Mouse (Mus musculus): ENCODE measurements around the gene Cpne7. TPM values are rescaled to one million over a fixed set of nuclear protein-coding genes. Genes with fewer than 3 reads are reported as not detected.
A peak's percentile ranks its signal among the peaks of the same experiment; 100 is the strongest.

Cpne7 gene
- polyA plus RNA-seq, 1 experiment from 2014 or later = 0.19 TPM

GRCm38 (mm10) chr8:123113908-123114469, 3.2 kb upstream of the Cpne7 start:
- H3K4me2 ChIP-seq = no peak overlapping the region
- peak overlapping the region; percentile 33; the same call in 1 of the 2 replicates for H3K9ac ChIP-seq
- H3K27ac ChIP-seq (replicated peaks) = no peak overlapping the region
- peaks cover 28% of the 10 kb centered on the region for H3K4me1 ChIP-seq
- peaks cover 51% of the 10 kb centered on the region for H3K27me3 ChIP-seq (replicated peaks)
- H3K4me3 ChIP-seq = no peak overlapping the region
- no peaks in the 10 kb centered on the region for H3K9me3 ChIP-seq
- no peak for ATAC-seq (ENCODE audit: extremely low read depth, insufficient number of reproducible peaks, low FRiP score, low TSS enrichment)
- no peaks in the 10 kb centered on the region for H3K36me3 ChIP-seq
- WGBS = 30% methylated on average over 2 of the region's 2 CpGs

GRCm38 (mm10) chr8:123114644-123115043, 2.5 kb upstream of the Cpne7 start:
- Histone ChIP-seq H3K4me1 (peaks cover 28% of the 10 kb centered on the region), H3K4me2 (no peak overlapping the region), H3K9me3 (no peaks in the 10 kb centered on the region), H3K9ac (peak overlapping the region; percentile 33; the same call in 1 of the 2 replicates), H3K27me3 (replicated peaks) (peaks cover 57% of the 10 kb centered on the region), H3K27ac (replicated peaks) (no peak overlapping the region), H3K36me3 (no peaks in the 10 kb centered on the region), H3K4me3 (no peak overlapping the region)
- 39% methylated on average over 3 of the region's 3 CpGs for WGBS
- no peak for ATAC-seq (ENCODE audit: extremely low read depth, insufficient number of reproducible peaks, low FRiP score, low TSS enrichment)

- H3K27ac ChIP-seq (replicated peaks) = no peak overlapping the region
- peaks cover 64% of the 10 kb centered on the region for H3K27me3 ChIP-seq (replicated peaks)
- 6% methylated on average over 17 of the region's 17 CpGs for WGBS
- H3K9ac ChIP-seq = peak overlapping the region; percentile 73
- H3K36me3 ChIP-seq = no peaks in the 10 kb centered on the region
- H3K9me3 ChIP-seq = no peaks in the 10 kb centered on the region
- peak overlapping the region; percentile 57 for H3K4me3 ChIP-seq
- no peak for ATAC-seq (ENCODE audit: extremely low read depth, insufficient number of reproducible peaks, low FRiP score, low TSS enrichment)
- H3K4me2 ChIP-seq = peak overlapping the region; percentile 91
- H3K4me1 ChIP-seq = peaks cover 28% of the 10 kb centered on the region
Observed at GRCm38 (mm10) chr8:123117744-123118143, 570 bp downstream of the Cpne7 start.

GRCm38 (mm10) chr8:123122059-123122458, 4.9 kb downstream of the Cpne7 start:
- WGBS = 50% methylated on average over 9 of the region's 9 CpGs
- ATAC-seq (ENCODE audit: extremely low read depth, insufficient number of reproducible peaks, low FRiP score, low TSS enrichment) = no peak
- H3K9me3 ChIP-seq = no peaks in the 10 kb centered on the region
- no peak overlapping the region for H3K4me3 ChIP-seq
- no peak overlapping the region for H3K9ac ChIP-seq
- no peaks in the 10 kb centered on the region for H3K36me3 ChIP-seq
- H3K27ac ChIP-seq (replicated peaks) = no peak overlapping the region
- no peak overlapping the region for H3K4me2 ChIP-seq
- peaks cover 30% of the 10 kb centered on the region for H3K4me1 ChIP-seq
- H3K27me3 ChIP-seq (replicated peaks) = peaks cover 70% of the 10 kb centered on the region

- H3K36me3 ChIP-seq = no peaks in the 10 kb centered on the region
- WGBS = 66% methylated on average over 5 of the region's 5 CpGs
- no peak overlapping the region for H3K4me2 ChIP-seq
- ATAC-seq (ENCODE audit: extremely low read depth, insufficient number of reproducible peaks, low FRiP score, low TSS enrichment) = no peak
- no peak overlapping the region for H3K4me3 ChIP-seq
- H3K27me3 ChIP-seq (replicated peaks) = peaks cover 70% of the 10 kb centered on the region
- no peak overlapping the region for H3K27ac ChIP-seq (replicated peaks)
- no peak overlapping the region for H3K9ac ChIP-seq
- no peaks in the 10 kb centered on the region for H3K9me3 ChIP-seq
- peaks cover 24% of the 10 kb centered on the region for H3K4me1 ChIP-seq
Observed at GRCm38 (mm10) chr8:123122670-123123069, 5.5 kb downstream of the Cpne7 start.

GRCm38 (mm10) chr8:123126193-123126816, 9.1 kb downstream of the Cpne7 start:
- H3K4me3 ChIP-seq = no peak overlapping the region

GRCm38 (mm10) chr8:123131041-123131440, 13.9 kb downstream of the Cpne7 start:
- WGBS = 43% methylated on average over 9 of the region's 9 CpGs
- ATAC-seq (ENCODE audit: extremely low read depth, insufficient number of reproducible peaks, low FRiP score, low TSS enrichment) = no peak
- no peak overlapping the region for H3K9ac ChIP-seq
- H3K4me1 ChIP-seq = peaks cover 17% of the 10 kb centered on the region
- no peak overlapping the region for H3K4me3 ChIP-seq
- no peaks in the 10 kb centered on the region for H3K36me3 ChIP-seq
- H3K27ac ChIP-seq (replicated peaks) = no peak overlapping the region
- H3K27me3 ChIP-seq (replicated peaks) = peaks cover 35% of the 10 kb centered on the region
- H3K4me2 ChIP-seq = peak overlapping the region; percentile 21; the same call in 1 of the 2 replicates
- peaks cover 3% of the 10 kb centered on the region; the same call in 1 of the 2 replicates for H3K9me3 ChIP-seq

More at GRCm38 (mm10) chr8:123126193-123126816, 9.1 kb downstream of the Cpne7 start:
- H3K27ac ChIP-seq (replicated peaks) = no peak overlapping the region
- H3K36me3 ChIP-seq = no peaks in the 10 kb centered on the region
- no peak for ATAC-seq (ENCODE audit: extremely low read depth, insufficient number of reproducible peaks, low FRiP score, low TSS enrichment)
- H3K9me3 ChIP-seq = no peaks in the 10 kb centered on the region
- 8% methylated on average over 19 of the region's 19 CpGs for WGBS
- no peak overlapping the region for H3K9ac ChIP-seq
- H3K27me3 ChIP-seq (replicated peaks) = peaks cover 62% of the 10 kb centered on the region
- peak overlapping the region; percentile 30; the same call in 1 of the 2 replicates for H3K4me2 ChIP-seq
- H3K4me1 ChIP-seq = peaks cover 15% of the 10 kb centered on the region

- no peak for ATAC-seq (ENCODE audit: extremely low read depth, insufficient number of reproducible peaks, low FRiP score, low TSS enrichment)
- Histone ChIP-seq H3K36me3 (no peaks in the 10 kb centered on the region), H3K4me1 (peaks cover 26% of the 10 kb centered on the region), H3K27ac (replicated peaks) (no peak overlapping the region), H3K4me3 (no peak overlapping the region), H3K9ac (no peak overlapping the region), H3K27me3 (replicated peaks) (peaks cover 15% of the 10 kb centered on the region), H3K9me3 (peaks cover 3% of the 10 kb centered on the region; the same call in 1 of the 2 replicates), H3K4me2 (no peak overlapping the region)
- 92% methylated on average over 2 of the region's 2 CpGs for WGBS
Observed at GRCm38 (mm10) chr8:123132953-123133352, 15.8 kb downstream of the Cpne7 start.

- H3K27ac ChIP-seq (replicated peaks) = no peak overlapping the region
- H3K36me3 ChIP-seq = no peaks in the 10 kb centered on the region
- ATAC-seq (ENCODE audit: extremely low read depth, insufficient number of reproducible peaks, low FRiP score, low TSS enrichment) = no peak
- peaks cover 32% of the 10 kb centered on the region for H3K4me1 ChIP-seq
- no peak overlapping the region for H3K4me2 ChIP-seq
- H3K27me3 ChIP-seq (replicated peaks) = 0 out of 2 replicates have a peak, but pooled peaks cover 3% of the 10 kb centered on the region
- H3K4me3 ChIP-seq = no peak overlapping the region
- 81% methylated on average over 11 of the region's 11 CpGs for WGBS
- no peak overlapping the region for H3K9ac ChIP-seq
- H3K9me3 ChIP-seq = peaks cover 3% of the 10 kb centered on the region; the same call in 1 of the 2 replicates
Observed at GRCm38 (mm10) chr8:123134149-123134713, 17.1 kb downstream of the Cpne7 start.

- no peak overlapping the region for H3K27ac ChIP-seq (replicated peaks)
- no peak overlapping the region for H3K9ac ChIP-seq
- H3K9me3 ChIP-seq = peaks cover 3% of the 10 kb centered on the region; the same call in 1 of the 2 replicates
- WGBS = 36% methylated on average over 7 of the region's 7 CpGs
- H3K36me3 ChIP-seq = no peaks in the 10 kb centered on the region
- H3K4me3 ChIP-seq = no peak overlapping the region
- no peak for ATAC-seq (ENCODE audit: extremely low read depth, insufficient number of reproducible peaks, low FRiP score, low TSS enrichment)
- no peaks in the 10 kb centered on the region for H3K27me3 ChIP-seq (replicated peaks)
- peaks cover 32% of the 10 kb centered on the region for H3K4me1 ChIP-seq
- H3K4me2 ChIP-seq = no peak overlapping the region
Observed at GRCm38 (mm10) chr8:123135406-123135805, 18.2 kb downstream of the Cpne7 start.

- Histone ChIP-seq H3K36me3 (no peaks in the 10 kb centered on the region), H3K27ac (replicated peaks) (no peak overlapping the region), H3K9me3 (peaks cover 3% of the 10 kb centered on the region; the same call in 1 of the 2 replicates), H3K4me2 (no peak overlapping the region), H3K4me3 (no peak overlapping the region), H3K9ac (no peak overlapping the region), H3K4me1 (peaks cover 32% of the 10 kb centered on the region), H3K27me3 (replicated peaks) (no peaks in the 10 kb centered on the region)
- no peak for ATAC-seq (ENCODE audit: extremely low read depth, insufficient number of reproducible peaks, low FRiP score, low TSS enrichment)
- WGBS = 55% methylated on average over 9 of the region's 9 CpGs
Observed at GRCm38 (mm10) chr8:123135806-123136205, 18.6 kb downstream of the Cpne7 start.
